Comparison of ENCODE assay signal across 9 mouse cellular contexts in the genomic region with DNA sequence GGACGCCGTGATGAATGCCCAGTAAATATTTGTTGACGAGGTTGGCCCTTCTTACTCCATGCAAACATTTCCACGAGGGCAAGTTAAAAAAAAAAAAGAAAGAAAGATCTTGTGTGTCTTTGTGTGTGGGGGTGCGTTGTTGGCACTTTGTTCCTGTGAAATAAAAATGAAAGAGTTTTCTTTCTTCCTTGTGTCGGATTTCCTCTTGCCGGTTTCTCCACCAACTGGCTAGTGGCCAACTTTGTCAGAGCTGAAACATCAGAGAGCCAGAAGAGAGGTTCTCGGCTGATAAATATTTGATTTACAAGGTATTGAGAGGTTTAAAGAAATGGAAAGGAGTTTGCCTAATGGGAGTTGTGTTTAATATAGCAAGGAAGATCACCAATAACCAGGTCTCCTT.
DNase-seq lines count a peak whose midpoint lies in the region; ATAC-seq and TF ChIP-seq lines count a peak whose summit lies in the region.
"Had no signal": no experiment of that assay in that cellular context is flagged by ENCODE, and none has a peak within 500 bp of the region (broad histone marks: within the 10 kb centered on the region; RNA-seq: fewer than 3 reads in every experiment).

No protein-coding gene starts in this region.

- H3K4me1 ChIP-seq in heart, embryonic 13.5 days, result peaks cover 23% of the 10 kb centered on the region
- peaks cover 4% of the 10 kb centered on the region for H3K4me1 ChIP-seq in heart, embryonic 12.5 days (replicated peaks)
- peaks cover 5% of the 10 kb centered on the region; the same call in 1 of the 2 replicates for H3K4me1 ChIP-seq in heart, embryonic 16.5 days (ENCODE audit: control insufficient read depth, insufficient read depth, low read length)
- H3K4me1 ChIP-seq in stomach, postnatal 0 days (replicated peaks; ENCODE audit: control insufficient read depth, insufficient read depth), result no peaks in the 10 kb centered on the region

- H3K27ac ChIP-seq in heart, embryonic 13.5 days (replicated peaks), result peak overlapping the region; percentile 9
- H3K27ac ChIP-seq in heart, embryonic 12.5 days (ENCODE audit: poor library complexity, severe bottlenecking), result no peak overlapping the region
- no peak overlapping the region for H3K27ac ChIP-seq in heart, embryonic 16.5 days (ENCODE audit: low read length)
- H3K27ac ChIP-seq in stomach, postnatal 0 days (replicated peaks), result no peak overlapping the region
- H3K27ac ChIP-seq: embryonic facial prominence, embryonic 13.5 days had no signal

- no peak for TF ChIP-seq EP300 in stomach, postnatal 0 days (optimal IDR thresholded peaks at IDR 0.05)

- peak; percentile 58 for DNase-seq in adrenal gland, postnatal 10 days
- DNase-seq in lung, adult 18-20 months, result peak; percentile 62 to 65
- DNase-seq in stomach, postnatal 0 days (ENCODE audit: low spot score), result peak; percentile 49
- no peak for DNase-seq in retina, postnatal 1 day
- DNase-seq in spleen, postnatal 36 days (ENCODE audit: low spot score in 2 of 2), result no peak

- no peak overlapping the region for H3K4me3 ChIP-seq in heart, embryonic 13.5 days
- H3K4me3 ChIP-seq in heart, embryonic 12.5 days, result no peak overlapping the region
- no peak overlapping the region for H3K4me3 ChIP-seq in heart, embryonic 16.5 days (ENCODE audit: low read length)
- H3K4me3 ChIP-seq in stomach, postnatal 0 days (ENCODE audit: low read depth, low read length), result no peak overlapping the region
- H3K4me3 ChIP-seq: embryonic facial prominence, embryonic 13.5 days had no signal

- H3K36me3 ChIP-seq in heart, embryonic 13.5 days, result no peaks in the 10 kb centered on the region
- H3K36me3 ChIP-seq in heart, embryonic 12.5 days, result no peaks in the 10 kb centered on the region
- H3K36me3 ChIP-seq in heart, embryonic 16.5 days (ENCODE audit: control insufficient read depth, insufficient read depth), result no peaks in the 10 kb centered on the region
- no peaks in the 10 kb centered on the region for H3K36me3 ChIP-seq in stomach, postnatal 0 days (ENCODE audit: control insufficient read depth, insufficient read depth, low read length)
- H3K36me3 ChIP-seq: embryonic facial prominence, embryonic 13.5 days had no signal

- H3K9me3 ChIP-seq in heart, embryonic 13.5 days, result no peaks in the 10 kb centered on the region
- no peaks in the 10 kb centered on the region for H3K9me3 ChIP-seq in heart, embryonic 12.5 days (replicated peaks)
- H3K9me3 ChIP-seq in heart, embryonic 16.5 days (replicated peaks; ENCODE audit: control insufficient read depth, low read length), result no peaks in the 10 kb centered on the region
- H3K9me3 ChIP-seq in stomach, postnatal 0 days (ENCODE audit: control insufficient read depth, low read length), result no peaks in the 10 kb centered on the region
- H3K9me3 ChIP-seq: embryonic facial prominence, embryonic 13.5 days had no signal

- peak overlapping the region; percentile 30 for H3K4me2 ChIP-seq in heart, embryonic 13.5 days
- no peak overlapping the region for H3K4me2 ChIP-seq in heart, embryonic 12.5 days
- H3K4me2 ChIP-seq in heart, embryonic 16.5 days (ENCODE audit: low read depth, low read length), result peak overlapping the region; percentile 34; the same call in 1 of the 2 replicates
- H3K4me2 ChIP-seq in stomach, postnatal 0 days (replicated peaks; ENCODE audit: low read depth), result peak overlapping the region; percentile 43
- H3K4me2 ChIP-seq: embryonic facial prominence, embryonic 13.5 days had no signal

- H3K9ac ChIP-seq in heart, embryonic 13.5 days, result no peak overlapping the region
- no peak overlapping the region for H3K9ac ChIP-seq in heart, embryonic 12.5 days
- H3K9ac ChIP-seq in heart, embryonic 16.5 days (ENCODE audit: low read length), result no peak overlapping the region
- H3K9ac ChIP-seq in stomach, postnatal 0 days (ENCODE audit: low read length), result no peak overlapping the region
- H3K9ac ChIP-seq: embryonic facial prominence, embryonic 13.5 days had no signal

- no peaks in the 10 kb centered on the region for H3K27me3 ChIP-seq in heart, embryonic 13.5 days (replicated peaks)
- no peaks in the 10 kb centered on the region for H3K27me3 ChIP-seq in heart, embryonic 12.5 days (replicated peaks)
- H3K27me3 ChIP-seq in heart, embryonic 16.5 days (ENCODE audit: control insufficient read depth, insufficient read depth, low read length), result no peaks in the 10 kb centered on the region
- H3K27me3 ChIP-seq in stomach, postnatal 0 days (ENCODE audit: control insufficient read depth, insufficient read depth, low read length), result no peaks in the 10 kb centered on the region
- H3K27me3 ChIP-seq: embryonic facial prominence, embryonic 13.5 days had no signal

- ATAC-seq in heart, embryonic 13.5 days (ENCODE audit: extremely low read depth, insufficient number of reproducible peaks, low FRiP score, low TSS enrichment), result no peak
- no peak for ATAC-seq in heart, embryonic 12.5 days (ENCODE audit: insufficient number of reproducible peaks, low FRiP score)
- no peak for ATAC-seq in heart, embryonic 16.5 days (replicated peaks; ENCODE audit: extremely low read depth, insufficient read depth, low FRiP score)
- ATAC-seq in stomach, postnatal 0 days (ENCODE audit: low FRiP score, low TSS enrichment), result no peak

- no peak for TF ChIP-seq CTCF in stomach, postnatal 0 days (IDR thresholded peaks at IDR 0.05; ENCODE audit: low read depth)

- 45% methylated on average over 8 of the region's 8 CpGs for WGBS in heart, embryonic 13.5 days
- 57% methylated on average over 8 of the region's 8 CpGs for WGBS in heart, embryonic 12.5 days
- 38% methylated on average over 8 of the region's 8 CpGs for WGBS in heart, embryonic 16.5 days
- WGBS in stomach, postnatal 0 days, result 7% methylated on average over 8 of the region's 8 CpGs

Comparison
In these comparisons a context has a peak if more than half of its experiments do, and no peak if none do; other contexts are left out.
1. DNase-seq: peak in adrenal gland, postnatal 10 days (single experiment), lung, adult 18-20 months (2 of 2) and stomach, postnatal 0 days (single experiment); none in retina, postnatal 1 day (single experiment) and spleen, postnatal 36 days (0 of 2).